Mouse (Mus musculus): Measurements from ENCODE around the gene Pdhx.

Pdhx gene

DNA sequence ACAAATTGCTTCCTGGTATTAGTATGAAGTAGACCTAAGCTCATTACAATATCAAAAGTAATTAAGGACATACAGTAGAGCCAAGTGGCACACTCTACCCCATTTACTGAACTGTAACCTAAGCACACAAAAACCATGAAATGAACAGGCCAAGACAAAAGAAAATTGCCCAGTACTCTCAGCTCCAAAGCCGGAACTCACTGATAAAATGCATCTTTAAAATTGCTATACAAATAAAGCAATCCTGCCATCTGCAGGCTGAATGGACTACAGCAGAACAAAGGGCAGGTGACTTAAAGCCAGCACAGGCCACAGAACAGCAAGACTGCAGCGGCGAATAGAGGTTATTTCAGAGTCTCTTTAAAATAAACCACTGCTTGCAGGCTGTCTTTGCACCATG is 10.4 kb downstream of the Pdhx start:
- DNase-seq (ENCODE audit: low spot score): no peak

DNA sequence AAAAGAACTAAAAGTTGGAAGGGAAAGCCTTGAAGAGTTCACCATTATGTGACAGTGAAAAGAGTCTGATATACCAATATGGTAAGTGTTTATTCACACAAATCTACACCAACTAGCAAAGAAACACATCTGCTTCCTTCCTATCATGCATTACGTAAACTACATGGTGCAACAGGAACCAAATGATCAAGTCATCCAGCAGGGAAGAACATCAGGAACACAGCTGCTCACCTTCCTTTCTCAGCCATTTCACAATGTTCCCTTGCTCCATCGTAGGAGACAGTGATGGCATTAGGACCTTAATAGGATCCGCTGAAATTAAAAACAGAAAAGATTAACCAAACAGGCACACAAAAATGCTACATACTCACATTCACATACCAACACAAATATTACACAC is 15.0 kb downstream of the Pdhx start:
- no peak for DNase-seq (ENCODE audit: low spot score)

DNA sequence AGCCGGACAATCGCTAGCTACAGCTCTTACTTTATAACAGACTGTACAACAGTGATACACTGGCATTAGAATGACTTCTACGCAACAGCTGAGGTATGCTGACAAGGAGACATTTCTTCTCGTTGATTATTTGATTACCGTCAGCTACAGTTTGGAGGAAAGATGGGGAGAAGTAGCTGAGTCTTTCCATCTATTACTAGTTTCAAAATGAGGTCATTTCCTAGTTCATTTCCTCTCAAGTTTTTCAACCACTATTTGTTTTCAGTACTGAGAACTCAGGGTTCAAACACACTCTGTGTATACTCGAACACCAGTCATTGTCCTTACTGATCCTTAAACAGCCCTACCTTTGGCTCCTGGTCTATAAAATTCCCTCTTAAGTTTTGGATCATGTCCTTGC is 17.5 kb downstream of the Pdhx start:
- no peak for DNase-seq (ENCODE audit: low spot score)

DNA sequence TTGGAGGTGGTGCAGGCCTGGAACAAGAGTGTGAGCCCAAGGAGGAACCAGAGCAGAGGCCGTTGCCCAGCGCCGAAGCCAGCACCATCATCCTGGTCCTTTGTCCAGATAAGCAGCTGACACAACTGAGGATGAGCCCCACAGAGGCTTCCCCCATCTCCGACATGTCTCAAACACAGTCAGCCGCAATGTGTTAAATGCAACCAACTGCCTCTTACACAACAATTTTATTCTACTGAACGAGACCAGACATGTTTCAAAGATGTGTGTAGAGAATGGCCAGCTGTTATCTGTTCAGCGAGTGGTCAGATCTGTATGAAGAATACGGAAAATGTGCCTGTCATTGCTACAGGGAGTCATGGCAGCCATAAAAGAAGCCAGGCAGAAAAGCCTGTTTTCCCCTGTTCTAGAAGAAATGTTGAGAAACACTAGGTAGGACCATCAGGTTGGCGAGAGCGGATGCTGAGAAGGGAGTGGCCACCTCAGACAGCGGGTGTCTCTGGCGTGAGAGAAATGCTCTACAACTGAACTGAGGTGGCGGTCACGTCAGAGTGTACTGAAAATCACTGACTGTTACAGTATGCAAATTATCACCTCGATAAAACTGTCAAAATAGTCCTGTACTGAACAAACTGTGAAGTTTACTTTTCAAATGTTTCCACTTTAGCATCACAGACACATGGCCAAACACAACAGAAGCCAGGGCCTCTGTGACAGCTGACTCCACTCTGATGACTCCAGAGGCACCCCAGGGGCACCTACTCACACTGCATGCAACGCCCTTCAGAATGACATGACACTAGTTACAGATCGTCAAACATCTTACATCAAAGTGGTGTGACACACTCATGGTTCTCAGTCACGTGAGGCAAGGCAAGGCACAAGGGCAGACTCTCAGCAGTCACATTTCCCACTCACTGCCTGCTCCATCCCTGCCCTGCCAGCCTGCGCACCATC is 21.1 kb downstream of the Pdhx start:
- DNase-seq (ENCODE audit: low spot score): no peak

DNA sequence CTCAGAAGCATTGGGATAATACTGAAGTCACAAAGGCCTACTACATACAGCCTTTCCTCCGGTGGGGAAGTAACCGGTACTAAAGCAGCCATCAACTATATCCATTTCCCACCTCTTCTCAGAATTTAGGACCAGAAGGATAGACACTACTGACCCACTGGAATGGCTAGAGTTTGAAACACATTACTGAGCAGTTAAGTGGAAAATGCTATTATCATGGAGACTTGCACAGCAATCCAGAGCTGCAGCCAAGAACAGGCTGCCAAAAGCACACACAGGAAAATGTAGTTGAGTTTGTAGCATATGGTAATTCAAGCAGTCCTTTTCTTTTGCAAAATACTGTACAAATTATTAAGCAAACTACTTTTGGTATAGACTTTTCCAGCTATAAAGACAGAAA is 28.0 kb downstream of the Pdhx start:
- no peak for DNase-seq (ENCODE audit: low spot score)

- no peak for DNase-seq (ENCODE audit: low spot score)
These were observed 32.4 kb downstream of the Pdhx start for GRCm38 (mm10) chr2:103040896-103041295.

GRCm38 (mm10) chr2:103037831-103038230 is 35.5 kb downstream of the Pdhx start:
- DNase-seq (ENCODE audit: low spot score): no peak

DNA sequence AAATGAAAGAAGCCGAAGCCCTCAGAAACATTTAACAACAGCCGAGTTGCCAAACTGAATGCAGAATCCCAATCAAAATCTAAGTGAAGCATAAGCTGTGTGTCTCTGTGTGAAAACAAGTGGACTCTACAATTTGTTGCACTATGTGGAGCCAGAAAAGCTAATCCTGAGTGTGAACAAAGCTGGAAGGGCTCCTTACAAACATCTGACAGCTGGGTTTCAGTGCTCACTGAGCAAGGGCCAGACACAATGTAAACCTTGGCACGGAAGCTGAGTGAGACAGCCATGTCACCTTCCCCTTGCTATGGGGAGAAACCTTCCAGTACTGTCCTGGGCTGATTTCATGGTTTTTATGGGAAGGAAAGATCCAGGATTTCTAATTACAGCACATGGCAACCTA is 50.6 kb downstream of the Pdhx start:
- DNase-seq (ENCODE audit: low spot score): no peak

- no peak for DNase-seq (ENCODE audit: low spot score)
These were observed 52.9 kb downstream of the Pdhx start for GRCm38 (mm10) chr2:103020191-103020987.

GRCm38 (mm10) chr2:103018817-103019494 is 54.4 kb downstream of the Pdhx start:
- DNase-seq (ENCODE audit: low spot score): no peak

DNA sequence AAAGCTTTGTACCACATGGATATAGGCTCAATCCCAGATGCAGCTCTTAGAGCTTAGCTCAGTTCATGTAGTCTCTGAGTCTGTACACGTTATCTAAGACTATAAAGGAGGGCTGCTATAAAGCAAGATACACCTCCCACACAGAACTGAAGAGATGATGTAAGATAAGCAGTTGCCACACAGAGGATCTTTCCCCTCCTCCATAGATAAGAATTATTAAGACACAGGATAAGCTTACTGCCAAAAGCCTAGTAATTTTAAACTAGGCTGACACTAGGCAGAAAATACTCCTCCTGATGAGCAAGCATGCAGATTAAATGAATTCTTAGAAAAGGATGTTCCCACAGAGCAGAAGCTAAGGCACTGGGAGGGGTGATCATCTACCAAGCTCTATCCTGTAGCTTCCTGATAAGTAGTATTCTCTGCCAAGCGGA is 55.9 kb downstream of the Pdhx start:
- no peak for DNase-seq (ENCODE audit: low spot score)

- no peak for DNase-seq (ENCODE audit: low spot score)
These were observed 57.2 kb downstream of the Pdhx start for GRCm38 (mm10) chr2:103016089-103016488.

DNA sequence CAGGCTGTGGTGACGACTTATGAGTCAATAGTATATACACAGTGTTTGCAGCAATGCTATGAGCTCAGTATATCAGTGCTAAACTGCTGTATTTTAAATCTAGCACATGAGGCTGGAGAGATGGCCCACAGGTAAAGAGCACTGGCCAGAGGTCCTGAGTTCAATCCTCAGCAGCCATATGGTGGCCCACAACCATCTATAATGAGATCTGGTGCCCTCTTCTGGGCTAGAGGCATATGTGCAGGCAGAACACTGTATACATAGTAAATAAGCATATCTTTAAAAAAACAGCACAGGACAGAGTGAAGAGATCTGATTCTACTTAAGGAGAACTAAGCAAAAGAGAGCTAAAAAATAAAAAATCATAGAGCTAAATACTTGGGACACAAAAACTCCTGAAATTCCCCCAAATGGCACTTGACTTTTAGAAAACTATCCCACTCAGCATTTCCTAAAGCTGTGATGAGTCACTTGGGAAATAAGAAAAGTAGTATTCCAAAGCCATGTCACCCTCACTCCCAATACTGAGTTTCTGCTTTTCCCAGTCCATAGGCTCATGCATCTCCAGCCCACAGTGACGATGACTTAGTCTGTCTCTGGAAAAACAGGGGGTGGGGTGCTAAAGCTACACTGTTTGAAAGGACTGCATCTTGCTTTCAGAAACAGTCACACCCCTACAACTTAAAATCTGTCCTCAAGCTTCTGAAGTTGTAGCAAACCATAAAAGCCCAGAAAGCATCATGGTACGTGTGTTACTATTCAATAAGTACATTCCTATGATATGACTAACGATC is 60.3 kb downstream of the Pdhx start:
- DNase-seq (ENCODE audit: low spot score): no peak

- DNase-seq (ENCODE audit: low spot score): no peak
These were observed 65.1 kb downstream of the Pdhx start for GRCm38 (mm10) chr2:103008221-103008620.

DNA sequence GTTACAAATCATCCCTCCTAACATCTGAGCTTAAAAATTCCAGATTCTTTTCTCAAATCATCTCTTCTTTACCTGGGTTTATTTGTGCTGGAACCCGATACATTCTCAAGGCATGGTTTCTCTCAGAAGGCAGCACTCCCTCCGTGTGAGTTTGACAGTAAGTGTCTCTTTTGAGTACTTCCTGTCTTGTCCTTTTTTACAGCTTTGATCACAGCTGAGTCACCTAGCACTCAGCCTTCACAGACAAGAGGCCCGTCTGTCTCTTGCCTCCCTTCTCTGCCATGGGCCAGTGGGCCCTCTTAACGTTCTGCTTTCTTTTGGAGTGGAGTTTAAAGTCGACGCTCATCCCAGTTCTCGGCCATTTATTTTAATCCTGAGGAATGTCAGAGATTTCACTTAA is 68.7 kb downstream of the Pdhx start:
- DNase-seq (ENCODE audit: low spot score): no peak

DNA sequence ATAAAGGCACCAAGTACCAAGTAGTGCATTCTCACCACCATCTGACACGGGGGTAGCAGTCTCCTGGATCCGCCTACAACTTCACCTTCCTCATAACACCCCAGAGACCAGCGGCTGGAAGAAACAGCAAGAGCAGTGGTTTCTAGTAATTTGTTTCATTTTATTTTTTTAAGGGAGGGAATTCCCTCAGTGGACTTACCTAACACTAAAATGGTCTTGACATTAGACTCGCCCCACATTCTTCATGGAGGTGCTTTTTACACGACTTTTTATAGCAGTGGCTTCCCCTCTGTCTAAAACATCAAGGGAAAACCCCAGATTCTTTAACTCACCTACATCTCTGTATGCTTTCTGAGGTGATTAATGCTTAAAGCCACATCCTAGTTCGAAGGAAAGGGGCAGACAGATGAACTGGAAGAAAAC is 74.1 kb downstream of the Pdhx start:
- DNase-seq (ENCODE audit: low spot score): no peak

- DNase-seq (ENCODE audit: low spot score): no peak
These were observed 75.0 kb downstream of the Pdhx start for GRCm38 (mm10) chr2:102998356-102998755.

GRCm38 (mm10) chr2:102997874-102998273 is 75.4 kb downstream of the Pdhx start:
- no peak for DNase-seq (ENCODE audit: low spot score)

- DNase-seq (ENCODE audit: low spot score): no peak
These were observed 79.3 kb downstream of the Pdhx start for GRCm38 (mm10) chr2:102993841-102994607.

GRCm38 (mm10) chr2:102992405-102992804 is 80.9 kb downstream of the Pdhx start:
- no peak for DNase-seq (ENCODE audit: low spot score)

- DNase-seq (ENCODE audit: low spot score): no peak
These were observed 83.0 kb downstream of the Pdhx start for GRCm38 (mm10) chr2:102990301-102990702.
